Mouse (Mus musculus): ENCODE results near the gene Ctbp2.
A peak's percentile ranks its signal among the peaks of the same experiment; 100 is the strongest.

The Ctbp2 gene

DNA sequence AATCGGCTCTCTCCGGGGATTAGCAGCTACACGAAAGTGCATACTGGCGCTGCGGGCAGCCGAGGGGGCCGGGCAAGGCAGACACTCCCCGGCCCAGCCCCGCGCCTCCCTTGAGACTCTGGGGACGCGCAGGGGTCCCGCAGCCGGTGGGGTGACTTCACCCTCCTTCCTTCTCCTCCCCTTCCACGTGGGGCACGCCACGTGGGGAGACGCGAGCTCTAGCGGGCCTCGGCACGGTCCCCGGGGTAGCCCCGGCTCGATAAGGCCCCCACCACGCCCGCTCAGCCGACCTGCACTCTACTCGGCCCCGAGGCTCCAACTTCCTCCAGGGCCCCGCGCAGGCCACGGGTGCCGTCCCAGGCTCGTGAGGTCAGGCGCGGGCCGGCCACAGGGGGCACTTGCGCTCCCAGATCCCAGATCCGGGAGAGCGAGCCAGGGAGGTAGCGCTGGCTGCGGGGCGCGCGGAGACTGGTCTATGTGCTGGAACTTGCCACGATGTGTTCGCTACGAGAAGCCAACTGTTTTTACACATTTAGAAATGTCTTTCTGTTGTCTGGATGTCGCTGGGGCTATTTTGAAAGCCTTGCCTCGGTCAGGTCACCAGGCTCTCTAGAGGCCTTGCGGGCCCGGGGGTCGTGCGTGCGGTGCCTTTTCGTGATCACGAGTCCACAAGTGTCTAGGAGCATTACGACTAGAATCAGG lies at the start of gene Ctbp2:
Ctbp2 (minus strand) TSS at position 356 of the 702 bp plus-strand sequence.
- DNase-seq (ENCODE audit: low read depth, low spot score), result no peak

- DNase-seq (ENCODE audit: low read depth, low spot score), result no peak
These were observed 47.4 kb upstream of the Ctbp2 start for GRCm38 (mm10) chr7:133171403-133172032.

- no peak for DNase-seq (ENCODE audit: low read depth, low spot score)
These were observed 44.8 kb upstream of the Ctbp2 start for GRCm38 (mm10) chr7:133168928-133169327.

DNA sequence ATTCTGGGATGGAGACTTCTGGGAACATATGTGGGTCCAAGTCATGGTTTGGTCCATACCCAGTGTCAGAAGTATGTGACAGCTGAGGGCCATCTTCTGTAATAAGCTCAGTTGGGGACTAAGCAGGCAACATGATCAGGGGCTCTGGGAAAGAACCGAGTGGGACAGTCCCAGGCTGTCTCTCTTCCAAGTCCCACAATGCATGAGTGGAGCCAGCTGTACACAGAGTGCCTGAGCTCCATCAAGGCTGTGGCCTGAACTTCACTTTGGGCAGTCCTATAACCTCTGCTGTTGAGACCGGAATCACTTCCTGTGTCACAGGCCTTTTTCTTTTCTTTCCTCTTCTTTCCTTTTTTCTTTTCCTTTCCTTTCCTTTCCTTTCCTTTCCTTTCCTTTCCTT lies 43.7 kb upstream of the Ctbp2 start:
- DNase-seq (ENCODE audit: low read depth, low spot score), result no peak

- no peak for DNase-seq (ENCODE audit: low read depth, low spot score)
These were observed 40.6 kb upstream of the Ctbp2 start for GRCm38 (mm10) chr7:133164770-133165169.

DNA sequence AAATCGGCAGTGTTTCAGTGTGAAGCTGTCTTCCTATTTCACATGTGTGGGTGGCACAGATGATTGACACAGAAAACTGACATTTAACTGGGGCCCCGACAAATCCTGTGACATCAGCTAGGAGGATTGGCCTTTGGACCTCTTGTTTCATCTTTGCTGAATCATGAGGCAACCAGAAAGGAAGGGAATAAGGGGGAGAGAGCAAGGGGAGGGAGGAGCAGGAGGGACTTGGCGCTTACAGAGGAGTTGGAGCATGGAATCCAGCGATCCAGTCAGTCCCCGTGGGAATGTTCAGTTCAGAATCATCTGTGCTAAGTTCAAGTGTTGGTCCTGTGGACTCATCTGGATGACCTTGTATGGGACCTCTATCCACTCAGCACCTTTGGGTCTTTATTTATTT lies 38.9 kb upstream of the Ctbp2 start:
- DNase-seq (ENCODE audit: low read depth, low spot score), result no peak

DNA sequence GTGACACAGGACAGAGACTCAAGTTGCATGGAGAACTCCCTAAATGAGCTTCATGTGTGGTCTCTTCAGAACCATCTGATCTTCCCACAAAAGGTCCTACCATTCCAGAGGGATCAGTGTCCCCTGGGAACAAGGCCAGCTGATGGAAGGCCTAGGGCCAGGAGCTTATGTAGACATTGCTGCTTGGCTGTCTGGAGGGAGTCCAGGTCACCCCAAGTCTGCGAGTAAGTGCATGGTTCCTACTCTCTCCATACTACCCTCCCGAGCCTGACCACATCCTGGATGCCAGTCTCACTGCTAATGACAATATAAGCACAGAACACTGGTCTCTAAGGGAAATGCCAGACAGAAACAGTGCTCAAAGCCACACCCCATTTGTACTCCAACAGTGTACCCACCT lies 38.0 kb upstream of the Ctbp2 start:
- no peak for DNase-seq (ENCODE audit: low read depth, low spot score)

GRCm38 (mm10) chr7:133161362-133162080 lies 37.4 kb upstream of the Ctbp2 start:
- DNase-seq (ENCODE audit: low read depth, low spot score), result no peak

GRCm38 (mm10) chr7:133159519-133159918 lies 35.4 kb upstream of the Ctbp2 start:
- no peak for DNase-seq (ENCODE audit: low read depth, low spot score)

DNA sequence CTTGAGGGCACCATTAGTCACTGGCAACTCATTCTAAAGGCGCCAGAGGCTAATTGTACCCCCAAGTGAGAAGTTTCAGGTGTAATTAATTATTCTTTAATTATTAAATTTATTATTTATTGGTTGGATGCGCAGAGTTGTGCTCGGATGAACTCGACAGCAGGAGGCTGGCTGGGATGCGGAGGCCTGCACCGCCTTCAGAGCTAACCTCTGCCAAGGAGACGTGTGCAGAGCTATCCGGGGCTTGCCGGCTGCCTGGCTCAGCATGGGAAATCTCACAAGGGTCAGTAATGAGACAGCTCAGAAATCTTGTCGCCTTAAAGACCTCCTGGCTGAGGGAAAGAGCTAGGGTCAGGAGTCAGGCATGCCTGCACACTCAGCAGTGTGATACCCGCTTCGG lies 31.5 kb upstream of the Ctbp2 start:
- DNase-seq (ENCODE audit: low read depth, low spot score), result no peak

GRCm38 (mm10) chr7:133154846-133155245 lies 30.7 kb upstream of the Ctbp2 start:
- DNase-seq (ENCODE audit: low read depth, low spot score), result no peak

GRCm38 (mm10) chr7:133139689-133140336 lies 15.7 kb upstream of the Ctbp2 start:
- no peak for DNase-seq (ENCODE audit: low read depth, low spot score)

GRCm38 (mm10) chr7:133133552-133133951 lies 9.4 kb upstream of the Ctbp2 start:
- DNase-seq (ENCODE audit: low read depth, low spot score), result peak; percentile 82

DNA sequence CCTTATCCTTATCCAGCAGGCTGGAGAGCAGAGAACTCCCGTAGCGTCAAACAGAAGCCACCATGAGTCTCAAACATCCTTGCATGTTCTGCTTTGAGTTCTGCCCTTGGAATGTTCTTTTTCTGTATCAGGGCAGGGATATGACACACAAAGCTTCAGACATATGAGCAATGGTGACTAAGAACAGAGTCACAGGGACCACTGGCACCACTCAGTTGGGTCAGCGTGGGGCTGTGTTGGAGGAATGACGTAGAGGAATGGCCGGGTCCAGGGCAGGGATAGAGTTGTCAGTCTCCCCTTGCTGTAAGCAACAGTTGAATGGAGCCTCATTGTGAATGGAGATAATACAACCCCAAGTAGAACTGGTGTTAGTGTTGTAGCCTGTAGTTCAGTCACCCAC lies 8.5 kb upstream of the Ctbp2 start:
- no peak for DNase-seq (ENCODE audit: low read depth, low spot score)

GRCm38 (mm10) chr7:133124701-133125485 lies 739 bp upstream of the Ctbp2 start:
- peak; percentile 76 for DNase-seq (ENCODE audit: low read depth, low spot score)

GRCm38 (mm10) chr7:133123244-133123998 lies 733 bp downstream of the Ctbp2 start, which contains the start of gene Fgfr2:
TSS of gene Fgfr2 (minus strand) at chr7:133123350.
- DNase-seq (ENCODE audit: low read depth, low spot score), result peak; percentile 95

DNA sequence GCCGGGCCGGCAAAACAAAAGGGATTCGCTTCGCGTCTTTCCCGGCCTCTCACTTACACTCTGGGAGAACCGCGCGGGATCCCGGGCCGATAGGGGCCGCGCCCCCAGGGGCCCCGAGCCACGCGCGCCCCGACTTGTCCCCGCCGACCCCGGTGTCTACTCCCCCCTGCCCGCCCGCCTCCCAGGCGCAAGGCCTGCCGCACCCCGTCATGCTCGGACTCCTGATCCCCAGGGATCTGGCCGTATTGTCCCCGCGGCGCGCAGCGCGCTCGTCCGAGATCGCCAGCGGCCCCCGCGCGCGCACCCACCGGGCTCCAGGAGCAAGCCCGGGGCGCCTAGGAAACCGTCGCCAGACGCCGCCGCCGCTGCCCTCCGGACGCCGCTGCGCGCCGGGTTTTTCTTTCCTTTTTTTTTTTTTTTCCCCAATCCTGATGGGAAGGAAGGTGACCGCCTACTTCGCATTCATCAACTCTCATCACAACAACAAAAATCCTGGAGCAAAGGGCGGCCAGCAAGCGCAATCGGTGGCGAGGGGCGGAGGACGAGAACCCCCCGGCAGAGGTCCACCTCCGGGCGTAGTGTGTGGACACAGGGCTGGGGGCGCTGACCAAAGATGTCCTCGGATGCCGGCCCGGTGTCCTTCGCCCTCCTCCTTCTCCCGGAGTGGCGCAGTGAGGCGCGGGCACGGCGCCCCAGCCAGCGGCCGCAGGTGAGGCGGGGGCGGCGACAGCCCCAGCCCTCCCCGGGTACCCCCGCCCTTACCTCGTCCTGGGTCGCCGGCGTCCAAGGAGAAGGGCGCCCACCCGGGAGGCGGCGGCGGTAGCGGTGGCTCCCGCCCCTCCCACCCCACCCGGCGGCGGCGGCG lies 1.5 kb downstream of the Ctbp2 start:
- DNase-seq (ENCODE audit: low read depth, low spot score), result no peak

DNA sequence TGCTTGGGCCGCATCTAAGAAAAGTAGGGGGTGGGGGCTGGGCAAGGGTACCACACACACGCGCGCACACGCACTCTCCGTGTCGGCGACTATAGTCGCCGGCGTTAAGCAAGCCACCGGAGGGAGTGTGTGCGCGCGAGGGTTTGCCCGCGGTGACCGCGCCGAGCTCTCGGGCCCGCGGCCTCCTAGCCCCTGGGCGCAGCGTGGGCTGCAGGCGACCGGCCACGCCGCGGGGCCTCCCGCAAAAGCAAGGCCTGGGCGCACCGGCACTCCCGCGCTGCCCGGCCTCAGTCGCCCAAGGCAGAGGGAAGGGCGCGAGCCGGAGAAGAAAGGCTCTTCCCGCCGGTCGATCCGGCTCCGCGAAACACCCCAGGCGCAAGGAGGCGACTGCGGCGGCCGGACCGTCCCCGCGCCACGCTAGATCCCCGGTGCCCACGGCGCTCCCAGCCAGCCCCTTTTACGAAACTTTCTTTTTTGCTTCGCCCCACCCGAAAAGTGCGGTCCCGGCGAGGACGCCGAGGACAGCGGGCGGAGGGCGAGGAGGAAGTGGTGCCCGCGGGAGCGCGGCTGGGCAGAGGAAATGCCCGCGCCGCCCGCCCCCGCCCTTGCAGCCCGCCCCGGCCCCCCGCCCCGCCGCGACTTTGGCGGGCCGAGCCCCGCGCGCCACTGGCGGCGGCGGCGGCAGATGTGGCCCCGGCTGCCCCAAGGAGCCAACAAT lies 2.3 kb downstream of the Ctbp2 start:
- peak; percentile 49 for DNase-seq (ENCODE audit: low read depth, low spot score)

DNA sequence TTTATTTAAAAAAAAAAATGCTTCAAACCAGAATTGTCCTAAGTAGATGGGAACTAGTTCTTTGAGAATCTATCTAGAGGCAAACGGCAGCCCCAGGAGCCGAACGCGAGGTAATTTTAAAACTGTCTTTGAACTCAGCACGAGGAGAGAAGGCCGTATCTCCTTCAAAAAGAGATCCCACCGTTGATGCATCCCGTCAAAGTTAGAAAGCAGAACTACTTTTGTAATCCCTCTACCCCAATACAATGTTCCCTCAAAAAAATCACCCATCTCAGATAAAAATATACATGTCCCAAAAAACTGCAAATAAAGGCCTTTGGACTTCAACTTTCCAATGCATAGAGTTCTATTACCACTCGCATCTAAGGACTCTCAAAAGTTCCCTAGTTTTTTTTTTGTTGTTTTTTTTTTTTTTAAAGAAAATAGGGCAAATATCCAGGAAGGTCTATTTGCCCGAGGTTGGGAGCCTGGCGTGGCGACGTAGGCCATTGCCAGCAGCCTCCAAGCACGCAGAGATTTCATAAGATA lies 3.0 kb downstream of the Ctbp2 start:
- no peak for DNase-seq (ENCODE audit: low read depth, low spot score)

Data from ES-CJ7 (cell line).